Mouse (Mus musculus): ENCODE data around the gene Apol11b.
"Not testable (repeated sequence)": the region's sequence is repeated elsewhere in the genome, so short reads cannot be mapped to it uniquely, and the experiment has no call there.

Gene Apol11b

GRCm38 (mm10) chr15:77643176-77643575, at the start of gene Apol11b:
Gene Apol11b (minus strand): TSS chr15:77643286.
- not testable (repeated sequence) for DNase-seq (ENCODE audit: extremely low read depth, low read depth)

- not testable (repeated sequence) for DNase-seq (ENCODE audit: extremely low read depth, low read depth)
Observed at GRCm38 (mm10) chr15:77691532-77692311, 48.6 kb upstream of the Apol11b start.

GRCm38 (mm10) chr15:77683944-77684343, 40.9 kb upstream of the Apol11b start:
- DNase-seq (ENCODE audit: extremely low read depth, low read depth): peak; percentile 1

DNA sequence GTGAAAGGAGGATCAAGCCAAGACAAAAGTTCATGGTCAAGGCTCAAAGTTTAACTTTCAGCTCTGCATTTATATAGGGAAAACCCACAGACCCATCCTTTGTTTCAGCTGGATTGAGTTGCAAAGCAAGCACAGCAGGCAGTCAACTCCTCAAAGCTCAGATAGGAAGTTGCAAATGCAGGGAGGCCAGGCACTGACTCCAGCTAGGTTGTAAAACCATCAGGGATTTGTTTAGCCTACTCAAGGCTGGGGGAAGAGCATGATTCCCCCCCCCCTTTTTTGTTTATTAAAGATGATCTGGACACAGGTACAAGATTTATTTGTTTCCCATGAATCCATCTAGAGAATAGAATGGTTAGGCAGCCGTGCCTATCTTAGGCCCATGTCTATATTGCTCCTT, 31.0 kb upstream of the Apol11b start:
- not testable (repeated sequence) for DNase-seq (ENCODE audit: extremely low read depth, low read depth)

DNA sequence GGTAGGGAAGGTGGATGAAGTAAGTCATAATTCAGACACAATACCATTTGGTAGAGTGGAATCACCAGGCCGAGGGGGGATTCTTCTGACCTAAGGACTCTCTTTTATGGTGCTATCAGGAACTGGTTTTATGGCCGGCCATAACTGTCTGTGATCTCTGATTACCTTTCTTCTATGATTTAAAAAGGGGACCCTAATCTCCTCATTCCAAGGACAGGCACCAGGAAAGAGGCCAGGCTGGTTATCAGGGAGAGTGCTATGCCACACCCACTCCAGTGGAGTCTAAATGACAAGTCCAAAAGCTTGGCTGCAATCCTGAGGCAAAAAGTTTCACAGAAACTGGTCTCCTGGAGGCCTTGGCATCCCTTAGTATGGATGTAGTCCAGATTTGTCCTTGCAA, 18.8 kb upstream of the Apol11b start:
- DNase-seq (ENCODE audit: extremely low read depth, low read depth): not testable (repeated sequence)

- not testable (repeated sequence) for DNase-seq (ENCODE audit: extremely low read depth, low read depth)
Observed at GRCm38 (mm10) chr15:77659773-77660172, 16.7 kb upstream of the Apol11b start.

DNA sequence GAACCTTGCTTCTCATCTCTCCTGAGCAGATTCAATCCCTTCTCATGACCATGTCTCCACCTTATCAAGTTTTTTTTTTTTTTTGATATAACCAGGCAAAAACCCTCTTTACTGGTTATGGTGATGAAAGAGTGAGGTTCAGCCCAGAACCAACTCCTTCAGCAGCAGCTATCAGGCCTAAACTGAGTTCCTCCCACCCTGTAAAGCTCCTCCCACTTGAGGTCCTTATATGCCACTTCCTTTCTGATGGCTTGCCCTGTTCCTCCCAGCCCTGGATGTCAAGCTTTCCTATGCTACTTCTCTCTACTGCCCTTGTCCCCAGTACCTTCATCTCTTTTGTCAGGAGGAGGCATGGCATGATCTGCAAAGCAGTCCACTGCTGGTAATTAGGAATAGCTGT, 8.1 kb upstream of the Apol11b start:
- DNase-seq (ENCODE audit: extremely low read depth, low read depth): not testable (repeated sequence)

GRCm38 (mm10) chr15:77629822-77630221, 13.3 kb downstream of the Apol11b start:
- not testable (repeated sequence) for DNase-seq (ENCODE audit: extremely low read depth, low read depth)

GRCm38 (mm10) chr15:77628647-77629046, 14.4 kb downstream of the Apol11b start:
- DNase-seq (ENCODE audit: extremely low read depth, low read depth): not testable (repeated sequence)

GRCm38 (mm10) chr15:77626471-77626870, 16.6 kb downstream of the Apol11b start:
- not testable (repeated sequence) for DNase-seq (ENCODE audit: extremely low read depth, low read depth)

DNA sequence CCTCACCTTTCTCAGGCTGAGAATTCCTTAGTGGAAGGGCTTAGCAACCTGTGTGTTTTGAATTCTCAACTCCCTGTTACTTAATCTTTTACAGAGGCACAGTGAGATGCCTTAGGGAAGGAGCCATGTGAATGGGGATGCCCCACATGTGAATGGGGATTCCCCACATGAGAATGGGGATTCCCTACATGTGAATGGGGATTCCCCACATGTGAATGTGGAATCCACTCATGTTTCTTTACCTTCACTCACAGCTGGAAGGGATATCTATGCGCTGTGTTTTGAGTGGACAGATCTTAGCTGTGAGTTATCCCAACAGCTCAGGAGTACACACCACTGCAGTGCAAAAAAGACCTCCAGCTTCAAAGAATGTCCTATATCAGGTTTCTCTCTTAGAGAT, 18.4 kb downstream of the Apol11b start:
- DNase-seq (ENCODE audit: extremely low read depth, low read depth): no peak

- DNase-seq (ENCODE audit: extremely low read depth, low read depth): no peak
Observed at GRCm38 (mm10) chr15:77606069-77606468, 37.0 kb downstream of the Apol11b start.

GRCm38 (mm10) chr15:77598958-77599357, 44.1 kb downstream of the Apol11b start, which contains the start of gene Gm36245:
Gene Gm36245 (plus strand): TSS chr15:77599258.
- no peak for DNase-seq (ENCODE audit: extremely low read depth, low read depth)

DNA sequence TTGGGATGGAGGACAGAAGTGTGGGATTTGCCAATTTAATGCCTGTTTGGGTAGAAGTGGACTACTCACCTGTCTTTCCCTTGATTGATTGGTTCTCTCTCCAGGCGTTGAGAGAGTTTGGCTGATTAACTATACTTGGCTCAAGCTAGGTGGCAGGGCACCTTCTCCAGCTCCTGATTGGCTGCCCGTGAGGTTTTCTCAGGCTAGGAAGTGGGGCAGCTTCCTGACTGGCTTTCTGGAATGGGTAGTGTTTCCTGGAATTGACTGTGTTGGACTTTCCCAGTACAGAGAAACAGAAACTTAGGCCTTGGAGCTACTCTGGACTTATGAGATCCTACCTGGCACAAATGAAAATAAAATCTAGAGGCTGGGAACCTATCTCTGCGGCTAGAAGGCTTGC, 44.7 kb downstream of the Apol11b start:
- DNase-seq (ENCODE audit: extremely low read depth, low read depth): no peak

GRCm38 (mm10) chr15:77595961-77596360, 47.1 kb downstream of the Apol11b start, which contains the start of gene Apol10b:
Gene Apol10b (minus strand): TSS chr15:77596125.
- DNase-seq (ENCODE audit: extremely low read depth, low read depth): no peak

- DNase-seq (ENCODE audit: extremely low read depth, low read depth): no peak
Observed at GRCm38 (mm10) chr15:77593557-77593956, 49.5 kb downstream of the Apol11b start.

- no peak for DNase-seq (ENCODE audit: extremely low read depth, low read depth)
Observed at GRCm38 (mm10) chr15:77590881-77591280, 52.2 kb downstream of the Apol11b start.

GRCm38 (mm10) chr15:77588981-77589380, 54.1 kb downstream of the Apol11b start:
- no peak for DNase-seq (ENCODE audit: extremely low read depth, low read depth)

DNA sequence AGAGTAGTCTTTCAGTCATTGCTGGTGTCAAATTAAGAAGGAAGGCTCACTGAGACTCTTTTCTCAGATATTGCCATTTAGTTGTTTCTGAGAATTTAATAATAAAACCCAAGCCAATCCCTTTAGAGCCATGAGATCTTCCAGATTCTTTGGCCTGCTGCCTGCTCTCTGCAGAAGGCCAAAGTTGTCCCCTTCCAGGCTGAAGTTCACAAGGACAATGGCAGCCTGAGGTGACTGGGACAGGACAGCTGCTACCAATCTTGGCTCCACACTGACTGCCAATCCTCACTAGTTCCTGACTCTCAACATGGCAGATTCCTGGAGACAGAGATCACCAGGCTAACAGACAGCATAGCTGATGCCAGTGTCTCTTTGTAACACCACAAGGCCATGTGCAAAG, 56.1 kb downstream of the Apol11b start:
- DNase-seq (ENCODE audit: extremely low read depth, low read depth): no peak
